Mouse (Mus musculus) left cerebral cortex, adult 2 months (tissue): ENCODE data around the gene Npdc1. TPM values are rescaled to one million over a fixed set of nuclear protein-coding genes. Genes with fewer than 3 reads are reported as not detected.
A peak's percentile ranks its signal among the peaks of the same experiment; 100 is the strongest.

Source experiments
- DNase-seq, 2 experiments: peaks; one replicate each; pipeline ENCODE4 v3.0.0; 2021 to 2022; ENCODE audit warnings: low spot score in 2 of 2, mixed read lengths in 1 of 2; ENCODE audit errors: extremely low spot score in 1 of 2
- H3K27ac ChIP-seq: fragments of 200-600 bp; 2 replicates; pipeline ENCODE4 v1.8.1; 2022
- H3K4me3 ChIP-seq: fragments of 200-600 bp; 2 replicates; pipeline ENCODE4 v1.8.1; 2022
- CTCF ChIP-seq: fragments of 200-600 bp; IDR thresholded peaks from 2 replicates; pipeline ENCODE4 v1.8.1; 2022; ENCODE audit warnings: antibody characterized with exemption, mild to moderate bottlenecking, moderate library complexity
- intact Hi-C: fragments of 180-260 bp; cut with DNase I; formaldehyde crosslinking; loops from one replicate; pipeline ENCODE4 v1.15.1; 2025
- total RNA-seq, 2 experiments: library from RNA; stranded (reverse); gene quantifications; 2 replicates each; pipeline ENCODE4 v1.2.3; 2021

The Npdc1 gene
- total RNA-seq, 2 experiments from 2014 or later = 337 to 366 TPM

DNA sequence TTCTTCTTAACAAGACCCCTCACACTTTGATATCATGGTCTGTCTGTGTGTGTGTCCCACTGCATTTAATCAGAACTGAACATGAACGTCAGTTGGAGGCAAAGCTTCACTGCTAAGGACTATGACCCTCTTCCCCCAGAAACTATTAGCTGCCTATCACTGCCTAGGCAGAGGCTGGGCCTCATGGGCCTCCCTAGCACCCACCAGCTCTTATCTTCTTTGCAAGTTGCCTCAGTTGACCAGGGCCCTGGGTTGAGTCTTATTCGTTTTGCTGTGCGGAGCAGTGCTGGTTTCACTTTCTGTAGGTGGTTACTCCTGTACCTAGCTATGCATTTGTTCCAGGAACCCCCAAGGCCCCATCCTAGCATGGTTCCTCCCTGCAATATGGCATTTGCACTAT is 29.2 kb upstream of the Npdc1 start:
- no peak for TF ChIP-seq CTCF
- DNase-seq = no peak
- intact Hi-C loops = no loop called here
- Histone ChIP-seq H3K27ac (no peak overlapping the region), H3K4me3 (no peak overlapping the region)

DNA sequence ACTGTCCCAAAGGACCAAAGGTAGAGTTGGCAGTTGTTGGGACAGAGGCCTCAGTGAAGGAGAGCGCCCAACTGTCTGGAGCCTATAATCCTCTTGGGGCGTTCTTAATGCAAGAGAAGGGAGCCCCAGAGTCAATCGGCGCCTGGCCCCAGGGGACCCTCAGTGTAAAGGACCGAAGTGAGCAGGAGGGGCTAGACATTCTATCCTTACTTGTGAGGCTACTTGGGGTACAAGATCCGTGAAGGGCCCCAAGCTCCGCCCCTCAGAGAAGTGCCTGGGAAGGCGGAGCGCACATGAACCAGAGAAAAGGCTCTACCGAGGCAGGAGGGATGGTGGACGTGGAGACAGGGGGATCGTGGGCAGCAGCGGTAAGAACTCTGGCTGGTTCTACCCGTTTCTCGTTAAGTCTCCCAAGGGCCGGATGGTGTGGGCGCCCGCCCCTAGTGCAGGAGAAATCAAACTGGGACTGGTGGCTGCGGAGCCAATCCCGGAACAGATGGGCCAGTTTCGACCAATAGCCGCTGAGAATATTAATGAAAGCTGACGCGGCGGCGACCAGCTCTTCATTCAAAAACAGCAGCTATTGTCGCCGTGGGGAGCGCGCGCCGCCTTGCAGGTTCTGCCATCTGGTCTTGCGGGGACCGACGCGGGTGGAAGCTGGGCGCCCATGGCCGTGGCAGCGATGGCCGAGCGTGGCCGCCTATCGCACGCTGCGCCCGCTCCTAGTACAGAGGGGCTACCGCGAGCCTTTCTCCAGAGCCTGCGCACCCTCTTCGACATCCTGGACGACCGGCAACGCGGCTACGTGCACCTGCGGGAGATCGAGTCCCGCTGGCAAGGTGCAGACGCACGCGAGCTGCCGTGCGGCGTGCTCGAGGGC is 27.1 kb upstream of the Npdc1 start, which contains the start of gene Sapcd2:
TSS of gene Sapcd2 (plus strand) at position 558 of the 880 bp plus-strand sequence.
- no peak; the same call in 1 of the 2 replicates for TF ChIP-seq CTCF
- peak within 1 kb of the TSS; percentile 32; the same call in 1 of the 2 replicates for H3K27ac ChIP-seq
- intact Hi-C loops = loop anchor here (2.0 kb wide), 1 partner anchor 31 kb away; no protein-coding TSS in a partner anchor
- peak within 1 kb of the TSS; percentile 52 for H3K4me3 ChIP-seq
- DNase-seq = peak; percentile 85 to 88

DNA sequence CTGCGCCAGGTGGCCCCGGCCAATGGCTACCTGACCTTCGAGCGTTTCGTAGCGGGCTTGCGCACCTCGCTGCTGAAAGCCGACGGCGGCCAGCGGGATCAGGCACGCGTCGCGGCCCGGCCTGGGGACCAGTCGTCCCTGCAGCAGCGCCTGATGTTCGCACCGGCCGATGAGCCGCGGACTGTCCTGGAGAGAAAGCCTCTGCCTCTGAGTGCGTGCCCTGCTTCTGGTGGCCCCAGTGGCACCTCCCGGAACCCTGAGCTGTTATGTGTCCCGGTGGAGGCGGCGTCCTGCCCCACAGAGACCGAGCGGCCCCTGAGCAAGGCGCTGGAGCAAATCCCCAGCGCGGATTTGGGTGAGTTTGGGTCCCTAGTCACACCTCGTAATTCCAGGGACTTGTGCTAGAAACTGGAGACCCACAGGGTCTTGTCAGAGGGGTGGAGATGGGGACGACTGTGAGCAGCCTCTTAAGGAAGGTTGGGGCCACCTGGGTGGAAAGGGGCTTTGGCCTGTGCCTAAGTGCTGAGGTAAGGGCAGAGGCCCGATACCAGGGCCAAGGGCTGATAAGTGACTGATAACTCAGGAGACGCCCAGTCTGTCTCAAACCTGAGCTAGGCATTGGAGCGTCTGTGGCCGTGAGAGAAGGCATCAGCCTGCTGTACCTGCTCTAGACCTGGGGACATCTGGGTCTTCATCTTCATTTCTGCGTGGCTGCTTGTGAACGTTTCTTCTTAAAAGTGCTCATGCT is 26.3 kb upstream of the Npdc1 start:
- Histone ChIP-seq H3K4me3 (peak overlapping the region; percentile 52), H3K27ac (no peak overlapping the region)

DNA sequence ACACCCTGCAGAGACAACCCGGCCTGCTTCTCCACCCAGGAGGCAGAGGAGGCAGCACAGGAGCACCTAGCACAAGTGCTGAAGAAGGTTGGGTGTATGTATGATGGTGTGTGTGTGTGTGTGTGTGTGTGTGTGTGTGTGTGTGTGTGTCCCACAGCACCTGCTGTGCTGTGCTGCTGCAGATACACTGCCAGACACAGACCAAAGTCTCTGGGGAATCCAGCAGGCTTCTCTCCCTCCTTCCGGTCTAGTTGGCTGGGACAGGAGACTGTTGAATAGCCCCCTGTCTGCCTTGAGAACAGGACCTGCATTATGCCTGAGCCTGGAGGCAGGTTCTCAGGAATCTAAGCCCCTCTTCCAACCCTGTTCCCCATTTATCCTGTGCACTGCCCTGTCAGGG is 25.7 kb upstream of the Npdc1 start:
- intact Hi-C loops = loop anchor here (2.0 kb wide), 1 partner anchor 29 kb away; no protein-coding TSS in a partner anchor
- no peak for TF ChIP-seq CTCF
- DNase-seq = no peak

More for the DNA sequence above, 26.3 kb upstream of the Npdc1 start:
- TF ChIP-seq CTCF = no peak
- intact Hi-C loops = loop anchor here (2.0 kb wide), 1 partner anchor 30 kb away; no protein-coding TSS in a partner anchor
- no peak for DNase-seq

DNA sequence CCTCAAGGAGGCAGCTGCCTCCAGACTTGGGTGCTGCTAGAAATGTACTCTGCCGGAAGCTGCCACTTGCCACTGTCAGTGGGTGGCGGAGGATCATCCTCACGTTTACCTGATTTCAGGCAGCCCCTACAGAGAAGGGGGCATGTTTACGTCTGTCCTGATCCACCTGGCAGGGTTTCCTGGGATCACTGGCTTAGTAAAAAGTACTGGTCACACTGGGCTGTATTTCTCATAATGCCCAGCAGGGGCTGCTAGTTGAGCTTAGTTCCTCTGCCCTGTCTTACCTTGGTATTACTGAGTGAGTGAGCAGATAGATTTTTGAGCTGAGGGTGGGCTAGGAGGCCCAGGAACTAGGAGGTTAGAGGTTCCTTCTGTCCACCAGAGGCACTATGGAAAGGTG is 22.6 kb upstream of the Npdc1 start:
- no peak overlapping the region for H3K27ac ChIP-seq
- no peak overlapping the region for H3K4me3 ChIP-seq
- intact Hi-C loops = loop anchor here (5.0 kb wide), 1 partner anchor 106 kb away; no protein-coding TSS in a partner anchor
- peak; percentile 82 for TF ChIP-seq CTCF
- DNase-seq = peak in 1 of 2 experiments; percentile 44

More for the DNA sequence above, 25.7 kb upstream of the Npdc1 start:
- no peak overlapping the region for H3K4me3 ChIP-seq
- no peak overlapping the region for H3K27ac ChIP-seq

DNA sequence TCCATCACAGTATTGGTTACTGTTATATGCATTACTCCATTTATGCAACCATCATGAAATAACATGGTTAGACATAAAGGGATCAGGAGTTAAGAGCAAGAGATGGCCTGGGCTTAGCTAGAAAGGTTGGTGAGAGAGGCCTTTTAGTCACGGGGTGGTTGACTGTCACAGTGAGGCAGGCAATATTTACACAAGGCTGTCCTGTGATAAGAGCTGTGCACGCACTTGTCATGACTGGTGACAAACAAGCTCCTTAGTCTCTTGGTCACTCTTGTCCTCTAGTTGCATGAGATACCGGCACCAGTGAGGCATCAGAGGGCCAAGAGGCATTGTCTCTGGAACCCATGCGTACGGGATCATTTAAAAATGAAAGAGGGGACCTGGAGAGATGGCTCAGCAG is 14.7 kb upstream of the Npdc1 start:
- Histone ChIP-seq H3K27ac (no peak overlapping the region), H3K4me3 (no peak overlapping the region)
- DNase-seq = no peak
- TF ChIP-seq CTCF = no peak
- intact Hi-C loops = no loop called here

DNA sequence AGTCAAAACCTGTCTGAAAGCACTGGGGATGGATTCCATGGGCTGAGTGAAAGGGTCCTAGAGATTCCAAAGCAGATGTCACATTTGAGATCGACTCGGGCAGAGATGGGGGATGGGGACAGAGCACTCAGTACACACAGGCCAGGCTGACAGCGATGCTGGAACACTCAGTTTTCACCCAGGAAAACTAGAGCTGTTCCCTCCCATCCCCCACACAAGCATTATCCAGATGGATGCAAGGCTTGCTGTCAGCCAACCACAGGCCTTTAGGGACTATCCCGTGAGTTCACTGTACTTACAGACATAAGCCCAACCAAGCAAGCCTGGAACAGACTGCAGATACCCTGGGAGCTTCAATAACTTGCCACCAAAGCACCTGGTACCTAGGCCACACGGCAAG is 7.9 kb upstream of the Npdc1 start:
- Histone ChIP-seq H3K4me3 (no peak overlapping the region), H3K27ac (no peak overlapping the region)
- no peak for DNase-seq
- intact Hi-C loops = no loop called here
- no peak for TF ChIP-seq CTCF

DNA sequence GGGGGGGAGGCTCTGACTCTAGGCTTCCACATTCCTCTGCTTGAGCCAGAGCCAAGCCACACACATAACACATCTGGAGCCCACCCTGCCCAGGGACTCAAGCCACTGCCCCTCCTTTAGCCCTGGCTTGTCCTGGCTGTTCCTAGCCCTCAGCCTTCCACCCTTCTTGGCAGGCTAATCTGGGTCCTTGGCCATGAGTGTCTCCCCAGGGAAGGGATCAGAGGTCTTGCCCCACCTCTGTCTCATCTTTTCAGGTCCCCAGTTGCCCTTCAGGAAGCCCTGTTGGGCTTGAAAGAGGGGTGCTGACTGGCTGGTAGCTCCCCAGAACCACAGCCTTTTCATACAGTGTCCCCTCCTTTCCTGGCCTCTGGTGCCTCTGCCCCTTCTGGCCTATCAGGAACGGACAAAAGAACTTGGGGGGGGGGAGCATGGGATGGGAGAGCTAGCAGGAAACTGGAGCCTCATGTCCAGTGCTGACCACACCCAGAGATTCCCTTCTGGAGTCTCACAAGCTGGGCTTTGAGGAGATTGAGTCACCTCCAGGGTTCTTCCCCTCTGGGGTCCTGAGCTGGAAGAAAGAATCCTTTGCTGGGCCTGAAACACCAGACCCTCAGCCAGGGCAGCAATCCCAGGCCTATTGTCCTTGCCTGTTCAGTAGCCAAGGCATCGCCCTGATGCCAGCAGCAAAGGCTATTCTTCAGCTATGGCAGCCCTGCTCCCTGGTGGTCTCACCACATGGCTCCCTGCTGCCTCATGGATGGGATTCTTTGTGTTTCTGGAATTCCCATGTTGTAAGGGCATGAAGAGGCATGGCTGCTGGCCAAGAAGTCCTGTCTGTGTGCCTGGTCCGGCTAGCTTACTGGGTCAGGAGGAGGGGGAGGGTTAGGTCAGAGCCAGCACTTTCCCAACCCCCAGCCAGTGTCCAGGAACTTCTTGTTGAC is 4.6 kb upstream of the Npdc1 start:
- TF ChIP-seq CTCF = no peak
- intact Hi-C loops = no loop called here
- H3K27ac ChIP-seq = no peak overlapping the region; the same call in 1 of the 2 replicates

DNA sequence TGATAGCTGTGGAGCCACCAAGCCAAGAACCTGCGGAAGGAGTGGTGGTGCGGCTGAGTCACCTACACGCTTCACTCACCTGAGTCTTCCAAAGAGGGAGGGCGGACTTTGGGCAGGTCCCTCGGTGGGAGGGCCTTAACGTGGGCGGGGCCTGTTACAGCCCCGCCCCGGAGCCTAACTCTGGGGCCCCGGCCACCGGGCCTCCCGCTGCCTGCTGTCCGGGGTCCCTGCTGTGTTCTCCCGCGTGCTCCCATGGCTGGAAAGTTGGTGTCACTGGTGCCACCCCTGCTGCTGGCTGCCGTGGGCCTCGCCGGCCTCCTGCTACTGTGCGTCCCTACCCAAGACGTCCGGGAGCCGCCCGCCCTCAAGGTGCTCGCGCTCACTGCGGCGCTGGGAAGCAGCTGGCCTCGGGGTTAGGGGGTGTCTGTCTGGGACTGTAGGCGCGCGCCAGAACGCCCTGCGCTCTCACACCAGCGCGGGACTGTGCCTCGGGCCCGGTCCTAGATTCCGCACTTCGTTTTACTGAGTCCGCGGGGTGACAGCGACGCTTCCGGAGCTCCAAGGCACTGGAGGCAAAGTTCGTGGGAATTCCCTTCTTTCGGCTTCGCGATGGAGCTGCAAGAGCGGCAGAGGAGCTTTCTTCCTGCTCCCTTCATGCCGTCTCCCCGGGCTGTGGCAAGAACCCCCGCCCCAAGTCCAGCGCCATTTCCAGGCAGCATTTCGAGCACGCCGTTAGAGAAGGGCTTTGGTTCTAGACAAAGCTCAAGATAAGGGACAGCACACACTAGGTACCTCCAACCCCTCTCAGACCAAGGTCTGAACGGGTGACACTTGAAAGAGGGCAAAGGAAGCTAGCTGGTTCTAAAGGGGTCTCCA is 3.2 kb upstream of the Npdc1 start, which contains the start of gene Entpd2:
TSS of gene Entpd2 (plus strand) at position 154 of the 876 bp plus-strand sequence.
- Histone ChIP-seq H3K4me3 (peak within 1 kb of the TSS; percentile 40), H3K27ac (peak within 1 kb of the TSS; percentile 72)
- intact Hi-C loops = no loop called here
- no peak for DNase-seq
- peak; percentile 5 for TF ChIP-seq CTCF

More for the DNA sequence above, 4.6 kb upstream of the Npdc1 start:
- no peak overlapping the region for H3K4me3 ChIP-seq
- no peak for DNase-seq

DNA sequence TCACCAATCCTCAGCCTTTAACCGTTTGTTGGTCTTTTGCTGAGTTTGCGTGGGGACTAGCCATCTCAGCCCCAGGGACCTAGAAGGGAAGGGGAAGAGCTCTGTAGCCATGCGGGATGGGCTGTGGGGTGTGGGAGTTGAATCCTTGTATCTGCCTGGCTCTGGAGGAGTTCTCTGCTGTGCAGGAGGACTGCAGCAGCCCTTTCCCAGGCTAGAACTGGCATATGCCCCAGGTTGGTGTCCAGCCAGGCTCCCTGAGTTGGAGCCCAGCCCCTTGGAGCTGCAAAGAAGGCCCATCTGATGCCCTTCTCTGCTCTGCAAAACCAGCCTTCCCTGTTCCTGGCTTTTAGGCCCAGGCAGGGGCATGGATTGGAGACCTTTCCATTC is 2.6 kb upstream of the Npdc1 start:
- no peak for DNase-seq
- TF ChIP-seq CTCF = no peak
- intact Hi-C loops = no loop called here
- H3K4me3 ChIP-seq = peak overlapping the region; percentile 40
- peak overlapping the region; percentile 72; the same call in 1 of the 2 replicates for H3K27ac ChIP-seq
